Mouse (Mus musculus) liver (tissue): Measurements from ENCODE around the gene D5Ertd577e.
"Not testable (repeated sequence)": the region's sequence is repeated elsewhere in the genome, so short reads cannot be mapped to it uniquely, and the experiment has no call there.

ENCODE experiments used
- DNase-seq: peaks from one replicate; pipeline ENCODE4 v3.0.0-alpha.2; 2020; ENCODE audit warnings: mixed read lengths

The D5Ertd577e gene

DNA sequence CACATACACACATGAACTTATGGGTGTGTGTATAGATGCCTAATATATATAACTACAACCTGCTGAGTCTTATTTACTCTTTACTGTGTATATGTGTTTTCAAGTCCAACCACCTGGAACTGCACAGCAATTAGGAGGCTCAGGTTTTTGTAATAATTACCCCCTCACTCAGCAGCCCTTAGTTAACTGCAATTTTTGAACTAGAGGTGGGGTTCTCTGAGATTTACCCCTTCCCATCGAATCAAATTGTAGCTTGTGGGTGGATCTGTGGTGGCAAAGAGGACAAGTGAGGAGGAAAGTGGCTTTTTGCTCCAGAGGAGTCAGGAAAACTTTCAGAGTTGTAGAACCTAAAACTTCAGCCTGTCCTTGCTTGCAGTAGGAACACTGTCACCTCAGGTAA, at the start of gene D5Ertd577e:
TSS of gene D5Ertd577e (plus strand) at position 301 of the 400 bp plus-strand sequence.
- DNase-seq, result not testable (repeated sequence)

DNA sequence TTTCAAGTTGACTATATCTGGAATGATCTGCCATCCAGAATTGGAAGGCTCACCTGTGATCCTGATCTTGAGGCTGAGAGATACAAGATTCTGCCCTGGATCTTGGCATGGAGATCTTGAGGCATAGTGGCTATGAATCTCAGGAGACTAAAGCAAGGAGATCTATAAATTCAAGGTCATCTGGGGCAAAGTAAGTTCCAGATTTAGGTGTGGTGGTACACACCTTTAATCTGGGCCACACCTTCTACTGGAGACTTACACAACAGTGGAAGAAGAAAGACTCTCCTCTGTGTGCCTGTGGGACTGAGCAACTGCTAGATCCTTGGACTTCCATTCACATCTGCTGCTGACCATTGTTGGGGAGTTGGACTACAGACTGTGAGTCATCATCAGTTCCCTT, 53.9 kb downstream of the D5Ertd577e start, which contains the start of gene Gm3286:
TSS of gene Gm3286 (plus strand) at position 301 of the 400 bp plus-strand sequence.
- DNase-seq, result not testable (repeated sequence)
